Mouse (Mus musculus): ENCODE results near the gene Hoxa10.

The Hoxa10 gene

DNA sequence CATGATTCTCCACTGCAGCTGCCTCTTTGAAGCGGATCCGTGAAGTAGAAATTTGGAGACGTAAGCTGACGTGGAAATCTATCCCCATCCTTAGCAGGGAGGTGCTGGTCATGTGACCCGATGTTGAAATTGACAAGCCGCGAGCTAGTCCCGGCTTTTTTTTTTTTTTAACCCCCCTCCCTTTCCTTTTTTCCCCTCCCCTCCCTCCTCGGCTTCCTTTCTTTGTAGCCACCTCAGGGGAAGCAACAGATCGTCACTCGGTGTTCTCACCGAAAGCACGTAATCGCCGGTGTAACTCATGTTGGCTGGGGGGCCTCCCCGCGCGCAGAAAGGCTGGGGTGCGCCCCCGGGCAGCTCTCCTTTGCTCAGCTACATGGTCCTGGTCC lies 5.1 kb upstream of the Hoxa10 start, which contains the start of gene Hoxa11:
TSS of gene Hoxa11 (minus strand) at position 54 of the 386 bp plus-strand sequence.
- no peak for DNase-seq (ENCODE audit: low read depth, low spot score)

DNA sequence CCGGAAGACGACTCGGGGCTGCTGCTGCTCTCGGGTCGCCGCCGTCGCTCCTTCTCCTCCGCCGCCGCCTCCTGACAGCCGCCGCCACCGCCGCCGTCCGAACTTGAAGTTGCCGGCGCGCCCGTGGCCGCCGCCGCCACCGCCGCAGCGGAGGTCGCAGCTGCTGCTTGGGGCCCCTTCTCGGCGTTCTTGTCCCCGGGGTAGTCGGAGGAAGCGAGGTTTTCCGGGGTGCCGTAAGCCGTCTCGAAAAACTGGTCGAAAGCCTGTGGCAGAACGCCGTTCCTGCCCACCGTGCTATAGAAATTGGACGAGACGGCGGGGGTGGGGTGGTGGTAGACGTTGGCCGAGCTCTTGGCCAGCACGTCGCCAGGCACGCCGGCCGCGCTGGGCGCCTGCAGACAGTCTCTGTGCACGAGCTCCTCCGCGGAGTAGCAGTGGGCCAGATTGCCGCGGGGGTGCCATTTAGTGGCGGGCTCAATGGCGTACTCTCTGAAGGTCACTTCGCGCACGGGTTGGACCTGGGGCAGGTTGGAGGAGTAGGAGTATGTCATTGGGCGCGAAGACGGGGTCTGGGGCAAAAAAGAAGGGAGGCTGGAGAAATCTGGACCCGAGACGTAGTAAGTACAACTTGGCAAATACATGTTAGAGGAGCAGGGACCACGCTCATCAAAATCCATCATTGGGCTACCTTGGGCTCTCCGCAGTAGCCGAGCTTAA lies 4.5 kb upstream of the Hoxa10 start:
- DNase-seq (ENCODE audit: low read depth, low spot score) = no peak

DNA sequence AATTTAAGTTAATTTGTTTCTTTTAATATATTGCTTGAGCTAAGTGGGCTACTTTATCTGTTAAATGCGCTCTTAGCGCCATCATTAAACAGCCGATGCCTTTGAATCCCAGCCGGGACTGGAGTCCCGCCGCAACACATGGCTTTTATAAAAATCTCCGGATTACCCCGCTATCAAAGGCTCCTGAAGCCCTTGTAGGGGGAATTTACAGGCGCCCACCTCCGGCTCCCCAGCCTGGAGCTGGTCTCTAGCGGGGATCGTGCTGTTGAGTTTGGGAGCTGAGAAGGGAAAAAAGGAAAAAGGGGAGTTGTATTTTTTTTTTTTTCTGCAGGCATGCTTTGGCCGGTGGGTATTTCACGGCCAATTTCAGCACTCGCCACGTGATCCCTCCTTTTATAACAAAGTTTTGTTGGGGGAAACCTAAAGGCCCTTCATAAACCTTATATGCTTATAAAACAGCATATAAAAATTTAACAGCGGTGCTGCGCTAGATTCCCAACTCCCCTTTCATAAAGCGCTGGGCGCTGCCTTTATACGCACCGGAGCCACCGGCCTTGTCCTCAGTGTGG lies 3.9 kb upstream of the Hoxa10 start:
- DNase-seq (ENCODE audit: low read depth, low spot score) = no peak

DNA sequence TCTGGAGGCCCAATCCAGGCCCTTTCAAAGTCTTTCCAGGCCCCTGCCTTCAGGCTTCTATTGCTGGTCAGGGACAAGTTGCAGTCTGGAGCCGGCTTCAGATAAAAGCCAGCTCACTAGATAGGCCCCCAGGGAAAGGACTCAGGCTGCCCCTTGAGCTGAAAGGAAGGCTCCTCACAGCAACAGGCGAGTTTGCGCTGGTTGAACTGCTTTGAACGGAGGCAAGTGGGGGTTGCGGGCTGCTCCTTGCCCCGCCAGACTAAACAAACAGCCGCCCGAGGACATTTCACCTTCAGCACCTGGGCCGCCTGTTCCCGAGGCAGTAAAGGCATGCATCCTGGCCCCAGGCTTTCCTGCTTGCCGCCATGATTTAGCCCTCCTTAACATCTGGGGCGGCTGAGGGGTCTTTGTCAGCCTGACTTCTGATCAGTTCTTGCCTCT lies 3.0 kb upstream of the Hoxa10 start:
- DNase-seq (ENCODE audit: low read depth, low spot score) = no peak

DNA sequence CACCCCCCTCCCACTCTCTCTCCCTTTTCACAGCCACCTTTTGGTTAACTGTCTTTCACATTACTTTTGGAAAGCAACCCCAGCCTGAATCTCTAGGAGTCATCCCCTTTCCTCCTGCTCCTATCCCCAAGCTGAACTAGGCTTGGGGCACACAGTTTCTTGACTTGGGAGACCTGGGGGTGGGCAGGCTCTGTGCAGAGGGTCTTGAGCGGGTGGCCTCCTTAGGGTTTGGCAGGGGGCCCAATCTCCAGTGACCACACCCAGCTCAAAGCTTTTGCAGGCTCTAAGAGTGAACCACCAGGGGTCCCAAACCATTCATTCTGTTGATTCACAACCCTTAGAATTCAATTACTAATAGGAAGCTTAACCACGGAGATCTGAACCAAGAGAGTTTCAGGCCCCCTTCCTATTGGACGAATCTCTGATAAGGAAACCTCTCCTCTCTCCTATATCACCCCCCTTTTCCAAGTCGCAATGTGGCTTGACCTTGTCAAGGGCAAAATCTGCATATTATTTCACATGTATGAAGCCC lies 2.2 kb upstream of the Hoxa10 start:
- no peak for DNase-seq (ENCODE audit: low read depth, low spot score)

DNA sequence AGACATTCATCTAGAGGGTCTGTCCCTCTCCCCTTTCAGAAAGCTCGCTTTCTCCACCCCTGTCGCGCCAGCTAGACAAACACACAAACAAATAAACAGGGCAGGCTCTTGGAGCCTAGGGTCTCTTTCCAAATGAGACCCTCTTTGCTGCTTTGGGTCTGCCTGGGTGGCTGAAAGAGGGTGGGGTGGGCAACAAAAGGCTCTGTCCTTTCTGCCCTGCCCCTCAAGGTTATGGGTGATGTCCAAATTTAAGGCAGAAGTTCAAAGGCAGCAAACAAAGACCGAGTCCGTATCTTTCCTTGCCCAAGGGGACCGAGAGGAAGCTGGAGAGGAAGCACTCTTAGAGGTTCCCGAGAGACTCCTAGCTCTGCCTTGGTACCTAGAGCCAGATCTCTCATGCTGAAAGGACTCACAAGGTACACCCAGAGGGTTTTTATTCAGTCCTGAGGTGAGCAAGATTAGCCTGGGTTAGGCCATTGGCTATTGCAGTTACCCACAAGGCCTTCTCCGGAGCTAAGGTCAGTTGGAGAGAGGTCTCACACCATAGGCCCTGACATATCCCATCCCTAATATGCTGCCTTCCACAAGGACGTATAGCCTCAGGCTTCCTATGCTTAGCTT lies 457 bp upstream of the Hoxa10 start:
- no peak for DNase-seq (ENCODE audit: low read depth, low spot score)

DNA sequence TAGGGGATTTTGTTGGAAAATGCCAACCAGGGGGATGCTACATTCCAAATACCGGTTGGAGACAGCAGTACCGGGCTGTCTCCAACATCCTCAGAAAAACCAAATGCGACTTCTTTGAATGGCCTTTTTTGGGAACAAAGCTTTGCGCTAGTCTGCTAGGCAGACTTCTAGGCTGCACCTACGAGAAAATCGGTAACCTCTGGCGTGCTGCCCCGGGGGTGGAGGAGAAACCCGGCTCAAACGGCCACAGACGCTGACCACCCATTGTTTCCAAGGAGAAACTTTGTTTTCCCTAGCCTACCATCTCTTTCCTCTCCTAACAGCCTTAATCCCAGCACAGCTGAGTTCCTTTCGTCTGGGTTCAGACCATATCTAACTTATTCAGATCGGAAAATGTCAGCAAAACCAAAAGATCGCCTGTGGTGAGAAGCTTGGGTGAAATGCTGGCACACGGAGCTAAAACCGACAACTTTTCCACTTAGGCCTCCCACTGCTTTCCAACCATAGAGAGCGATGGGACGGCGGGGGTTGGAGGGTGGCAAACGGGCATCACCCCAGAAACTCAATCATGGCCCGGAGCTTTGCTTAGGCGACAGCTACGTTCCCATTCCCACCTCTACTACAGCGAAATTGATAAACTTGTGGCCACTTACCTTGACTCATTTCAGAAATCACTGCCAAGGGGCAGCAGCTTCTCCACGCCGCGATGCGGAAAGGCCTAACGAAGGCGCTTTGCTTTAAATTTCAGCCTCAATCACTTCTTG lies 847 bp downstream of the Hoxa10 start:
- no peak for DNase-seq (ENCODE audit: low read depth, low spot score)

DNA sequence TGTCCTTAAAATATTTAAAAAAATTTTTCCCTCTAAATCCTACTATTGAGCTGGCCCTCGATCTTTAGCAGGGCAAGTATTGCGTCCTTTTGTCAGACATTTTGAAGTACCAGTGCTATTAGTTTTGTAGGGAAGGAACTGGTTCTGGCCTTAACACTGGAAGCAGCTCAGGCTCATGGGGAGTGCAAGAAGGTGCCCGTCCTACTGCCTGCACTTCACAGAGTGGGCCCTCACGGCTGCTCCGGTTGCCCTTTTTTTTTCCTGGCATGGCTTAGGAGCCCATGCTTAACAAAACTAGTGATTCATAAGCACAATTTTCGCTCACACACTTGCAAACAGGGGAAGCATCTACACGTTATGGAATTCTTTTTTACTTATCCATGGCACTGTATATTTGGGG lies 1.7 kb downstream of the Hoxa10 start:
- DNase-seq (ENCODE audit: low read depth, low spot score) = no peak

DNA sequence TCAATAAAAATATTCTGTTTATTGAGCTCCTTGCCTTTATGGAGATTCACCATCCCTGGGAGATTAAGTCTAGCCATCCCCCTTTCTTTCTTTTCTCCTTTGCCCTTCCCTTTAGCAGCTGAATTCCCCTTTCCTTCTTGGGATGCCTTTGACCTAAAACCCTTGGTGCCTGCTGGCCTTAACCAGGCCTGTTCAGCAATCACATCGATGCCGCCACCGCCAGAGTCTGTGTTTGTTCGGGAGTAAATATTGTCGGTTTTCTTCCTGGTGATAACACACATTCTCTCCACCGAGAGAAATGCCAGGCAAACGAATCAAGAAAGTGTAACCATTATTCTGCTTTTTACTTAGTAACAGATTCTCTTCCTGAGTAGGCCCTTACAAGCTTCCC lies 2.5 kb downstream of the Hoxa10 start:
- no peak for DNase-seq (ENCODE audit: low read depth, low spot score)

DNA sequence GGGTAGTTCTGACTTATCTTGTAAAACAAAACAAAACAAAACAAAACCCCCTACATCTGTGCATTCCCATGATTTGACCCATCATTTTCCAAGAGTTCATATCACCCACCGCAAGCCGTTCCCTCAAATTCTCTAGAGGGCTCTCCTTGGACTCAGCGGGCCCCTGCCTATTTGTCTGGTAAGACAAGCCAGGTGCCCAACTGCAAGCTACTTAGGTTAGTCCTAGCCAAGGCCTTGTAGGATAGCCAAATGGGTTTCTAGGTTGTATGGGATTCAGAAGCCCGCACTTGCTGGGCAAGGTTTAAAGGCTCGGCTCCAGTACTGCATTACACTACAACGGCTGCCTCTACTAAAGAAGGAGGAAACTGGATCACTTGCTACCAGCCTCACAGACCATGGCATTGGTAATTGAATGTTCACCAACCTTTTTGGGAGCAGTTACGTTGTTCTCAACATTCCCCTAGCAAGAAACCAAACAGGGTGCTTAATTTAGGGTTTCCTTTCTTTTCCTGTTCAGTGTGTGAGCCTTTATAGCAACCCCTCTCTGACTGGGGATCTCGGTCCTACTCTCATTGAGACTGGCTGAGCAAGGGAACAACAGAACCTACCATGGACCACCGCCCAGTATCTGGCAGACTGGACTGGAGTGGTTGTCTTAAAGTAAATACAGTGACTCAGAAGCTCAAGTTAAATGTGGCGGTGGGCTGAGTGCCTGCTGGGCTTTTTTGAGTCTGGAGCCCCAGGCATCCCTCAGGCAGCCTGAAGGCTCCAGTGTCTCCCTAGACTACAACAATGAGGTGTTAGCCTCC lies 3.1 kb downstream of the Hoxa10 start:
- no peak for DNase-seq (ENCODE audit: low read depth, low spot score)

DNA sequence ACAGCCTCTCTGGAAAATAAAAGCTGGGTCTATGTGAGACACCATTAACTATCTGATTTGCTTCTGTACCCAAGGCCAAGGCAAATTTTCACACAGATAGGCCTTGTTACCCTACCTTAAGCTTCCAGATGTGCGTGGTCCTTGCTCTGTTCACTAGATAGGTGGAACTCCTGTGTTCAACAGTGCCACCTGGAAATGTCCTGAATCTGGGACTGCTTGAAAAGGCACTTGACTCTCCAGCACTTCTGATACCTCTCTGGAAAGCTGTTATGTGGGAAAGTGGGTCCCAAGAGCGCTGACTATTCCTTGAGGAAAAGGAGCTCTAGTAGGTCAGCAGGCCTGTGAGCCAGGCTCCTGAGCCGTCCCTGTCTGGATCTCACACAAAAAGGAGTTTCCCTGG lies 3.8 kb downstream of the Hoxa10 start:
- DNase-seq (ENCODE audit: low read depth, low spot score) = no peak

DNA sequence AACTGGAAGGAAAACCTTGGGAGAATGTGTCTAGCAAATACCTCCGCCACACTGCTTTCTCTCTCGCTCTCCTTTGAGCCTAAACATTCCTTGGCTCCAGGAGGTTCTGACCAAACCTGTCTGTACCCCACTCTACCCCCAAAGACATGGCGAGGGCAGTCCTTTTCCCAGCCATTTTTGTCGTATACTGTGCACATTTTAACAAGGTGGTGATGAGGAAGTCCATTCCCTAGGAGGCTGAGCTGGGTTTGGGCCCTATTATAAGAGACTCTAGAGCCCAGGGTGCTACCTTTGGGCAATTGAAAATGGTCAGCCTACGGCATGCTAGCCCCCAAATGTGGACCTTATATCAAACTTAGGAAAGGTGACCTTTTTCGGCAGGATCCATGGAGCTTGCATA lies 4.8 kb downstream of the Hoxa10 start:
- DNase-seq (ENCODE audit: low read depth, low spot score) = no peak

DNA sequence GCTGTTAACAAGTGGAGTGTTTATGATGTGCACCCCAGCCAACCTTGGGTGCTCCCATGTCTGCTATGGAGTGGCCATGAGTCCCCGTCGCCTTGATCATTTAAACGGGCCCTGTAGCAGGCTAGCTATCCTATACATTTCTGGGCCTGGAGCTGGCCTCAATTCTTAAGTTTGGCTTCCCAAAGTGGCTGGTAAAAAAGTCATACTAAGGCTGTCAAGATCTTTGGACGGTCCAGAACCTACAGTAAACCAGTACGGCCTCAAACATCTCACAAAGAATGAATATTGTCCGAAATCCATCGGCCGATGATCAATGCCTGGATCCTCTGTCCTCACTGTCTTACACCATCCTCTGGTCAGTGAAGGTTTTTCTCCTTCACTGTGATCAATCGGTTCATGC lies 5.4 kb downstream of the Hoxa10 start:
- DNase-seq (ENCODE audit: low read depth, low spot score) = no peak

DNA sequence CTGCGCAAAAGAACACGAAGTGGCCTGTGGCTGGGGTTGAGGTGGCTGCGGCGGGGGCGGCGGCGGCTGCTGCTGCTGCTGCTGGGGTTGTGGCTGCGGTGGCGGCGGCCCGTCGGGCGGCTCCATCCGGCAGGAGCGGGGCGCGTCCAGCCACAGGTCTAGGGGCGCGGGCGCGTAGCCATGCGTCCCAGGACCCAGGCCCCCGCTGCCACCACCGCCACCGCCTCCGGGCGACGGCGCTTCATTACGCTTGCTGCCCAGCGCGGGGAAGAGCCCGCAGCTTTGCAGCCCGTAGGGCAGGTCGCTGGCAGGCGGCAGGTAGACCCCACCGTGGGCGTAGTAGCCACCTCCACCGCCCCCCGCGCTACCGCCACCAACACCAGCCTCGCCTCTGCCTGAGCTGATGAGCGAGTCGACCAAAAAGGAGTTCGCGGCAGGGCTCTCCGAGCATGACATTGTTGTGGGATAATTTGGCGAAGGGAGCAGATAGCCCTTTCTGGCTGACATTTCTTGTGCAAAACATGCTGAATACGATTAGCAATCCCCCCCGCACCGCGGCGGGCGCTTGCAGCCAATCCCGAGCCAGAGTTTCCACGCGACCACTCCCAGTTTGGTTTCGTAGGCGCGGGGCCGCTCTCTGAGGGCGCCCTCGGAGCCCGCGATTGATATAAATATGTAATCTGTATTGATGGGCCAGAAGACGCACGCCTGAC lies 6.1 kb downstream of the Hoxa10 start:
- DNase-seq (ENCODE audit: low read depth, low spot score) = no peak

DNA sequence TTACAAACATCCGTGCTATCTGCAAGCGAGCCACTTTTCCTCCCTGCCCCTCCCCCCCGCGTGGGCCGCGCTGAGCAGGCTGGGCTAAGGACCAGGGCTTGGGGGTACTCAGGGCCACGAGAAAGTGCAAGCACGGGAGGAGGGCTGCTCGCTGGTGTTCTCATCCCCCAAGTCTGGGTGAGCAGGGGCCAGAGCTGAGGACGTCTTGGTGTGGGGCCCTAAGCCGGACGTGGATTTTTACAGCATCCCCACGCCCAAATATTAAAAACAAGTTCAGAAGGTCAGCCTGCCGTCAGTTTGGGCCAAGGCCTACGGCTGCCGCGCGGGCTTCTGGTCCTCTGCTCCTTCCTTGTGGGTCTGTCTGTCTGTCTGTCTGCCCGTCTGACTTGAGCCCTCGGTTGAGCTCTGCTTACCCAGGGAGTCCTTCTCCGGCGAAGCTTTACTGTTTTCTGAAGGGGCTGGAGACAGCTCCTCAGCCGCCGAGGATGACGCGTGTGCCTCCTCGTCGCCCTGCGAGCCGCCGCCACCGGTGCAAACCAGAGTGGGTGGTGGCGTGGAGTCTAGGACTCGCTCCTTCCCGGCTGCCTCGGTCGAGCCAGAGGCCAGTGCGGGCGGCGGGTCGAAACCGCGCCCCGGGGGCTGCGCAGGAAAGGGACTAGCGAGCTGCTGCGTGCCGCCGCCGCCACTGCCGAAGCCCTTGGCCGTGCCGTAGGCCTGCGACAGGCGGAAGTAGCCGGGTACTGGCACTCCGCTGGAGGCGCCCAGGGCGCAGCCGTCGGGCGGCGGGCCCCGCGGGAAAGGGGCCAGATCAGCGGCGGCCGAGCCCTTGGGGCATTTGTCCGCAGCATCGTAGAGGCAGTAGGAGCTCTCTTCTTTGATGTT lies 6.9 kb downstream of the Hoxa10 start:
- no peak for DNase-seq (ENCODE audit: low read depth, low spot score)

DNA sequence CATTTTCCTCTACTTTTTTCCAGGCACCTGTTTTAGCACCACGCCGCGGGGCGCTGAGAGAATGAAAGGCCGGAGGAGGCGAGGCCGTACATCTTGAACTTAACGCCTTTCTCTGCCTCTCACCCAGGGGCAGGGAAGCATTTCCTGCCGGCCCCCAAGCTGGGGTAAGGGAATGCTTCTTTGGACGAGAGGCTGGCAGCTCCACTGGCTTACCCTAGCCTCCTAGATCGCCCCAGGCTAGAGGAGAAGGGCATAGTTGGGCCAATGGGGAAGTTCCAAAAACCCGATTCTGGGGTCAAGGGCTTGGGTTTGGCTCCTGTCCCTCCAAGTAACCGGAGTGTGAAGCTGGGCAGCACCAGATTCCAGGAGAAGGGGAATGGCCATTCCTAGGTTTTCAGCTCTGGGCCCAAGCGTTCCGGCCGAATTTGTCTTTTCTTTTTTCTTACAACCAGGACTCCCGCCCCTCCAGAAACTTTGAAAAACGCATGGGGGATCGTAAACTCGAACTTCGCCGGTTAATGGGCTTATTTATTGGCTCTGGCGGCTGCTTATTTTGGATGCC lies 7.6 kb downstream of the Hoxa10 start:
- no peak for DNase-seq (ENCODE audit: low read depth, low spot score)

DNA sequence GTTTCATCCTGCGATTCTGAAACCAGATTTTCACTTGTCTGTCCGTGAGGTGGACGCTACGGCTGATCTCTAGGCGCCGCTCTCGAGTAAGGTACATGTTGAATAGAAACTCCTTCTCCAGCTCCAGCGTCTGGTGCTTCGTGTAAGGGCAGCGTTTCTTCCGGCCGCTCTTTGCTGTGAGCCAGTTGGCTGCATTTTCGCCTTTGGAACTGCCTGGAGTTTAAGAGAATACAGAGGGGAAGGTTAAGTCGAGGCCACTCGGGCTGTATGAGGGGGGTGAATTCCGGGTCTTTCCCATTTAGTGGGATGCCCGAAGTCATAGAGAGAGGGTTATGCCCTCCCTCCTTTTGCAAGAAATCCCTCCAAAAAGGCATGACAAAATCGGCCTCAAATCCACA lies 8.1 kb downstream of the Hoxa10 start:
- DNase-seq (ENCODE audit: low read depth, low spot score) = no peak

DNA sequence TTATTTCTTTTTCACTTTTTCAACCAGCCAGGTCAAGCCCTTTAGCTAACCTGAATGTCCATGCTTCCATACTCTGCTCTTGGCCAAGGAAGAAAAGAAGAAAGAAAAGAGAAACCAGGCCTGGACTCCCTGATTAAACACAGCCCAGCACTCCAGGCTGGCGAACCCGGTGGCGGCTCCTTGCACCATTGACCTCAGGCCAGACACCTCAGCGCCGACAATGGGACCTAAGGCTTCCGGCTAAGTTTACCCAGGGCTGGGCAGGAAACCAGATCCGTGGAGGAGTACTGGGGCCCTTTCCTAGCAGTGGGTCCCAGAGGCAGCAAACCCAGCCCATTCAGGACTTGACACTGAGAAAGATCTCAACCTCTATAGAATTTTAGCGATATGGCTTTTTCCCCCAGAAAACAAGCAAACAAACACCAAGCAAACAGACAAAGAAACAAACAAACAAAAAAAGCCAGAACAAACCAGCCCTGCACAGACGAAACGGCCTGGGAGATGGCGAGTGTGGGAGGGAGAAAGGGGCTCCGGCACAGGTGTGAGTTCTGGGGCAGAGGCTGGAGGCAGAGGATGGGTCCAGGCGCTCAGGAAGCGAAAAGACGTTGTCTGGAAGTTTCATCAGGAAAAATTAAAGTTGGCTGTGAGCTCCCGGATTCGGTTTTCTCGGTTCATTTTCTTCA lies 8.6 kb downstream of the Hoxa10 start:
- no peak for DNase-seq (ENCODE audit: low read depth, low spot score)

Measured in CD4-positive helper T cell, adult 2 months (primary cell).